Mouse (Mus musculus): ENCODE measurements around the gene Clybl.
A peak's percentile ranks its signal among the peaks of the same experiment; 100 is the strongest.

Gene Clybl

DNA sequence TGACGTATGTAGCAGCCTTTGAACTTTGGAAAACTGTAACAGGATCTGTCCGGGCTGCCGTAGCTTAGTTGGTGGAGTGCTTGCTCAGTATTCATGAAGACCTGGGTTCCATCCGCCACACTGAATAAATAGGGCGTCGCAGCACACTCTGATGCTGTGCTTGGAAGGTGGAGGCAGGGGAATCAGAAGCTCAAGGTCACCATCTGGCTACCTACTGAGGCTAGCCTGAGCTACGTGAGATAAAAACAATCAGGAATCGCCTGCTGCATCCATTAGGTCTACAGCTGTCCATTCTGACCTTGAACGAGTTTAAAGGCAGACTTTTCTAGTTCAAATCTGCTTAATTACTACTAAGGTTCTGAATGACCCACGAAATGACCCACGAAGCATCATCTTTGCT is 118.8 kb downstream of the Clybl start:
- DNase-seq (ENCODE audit: low read depth), result no peak

DNA sequence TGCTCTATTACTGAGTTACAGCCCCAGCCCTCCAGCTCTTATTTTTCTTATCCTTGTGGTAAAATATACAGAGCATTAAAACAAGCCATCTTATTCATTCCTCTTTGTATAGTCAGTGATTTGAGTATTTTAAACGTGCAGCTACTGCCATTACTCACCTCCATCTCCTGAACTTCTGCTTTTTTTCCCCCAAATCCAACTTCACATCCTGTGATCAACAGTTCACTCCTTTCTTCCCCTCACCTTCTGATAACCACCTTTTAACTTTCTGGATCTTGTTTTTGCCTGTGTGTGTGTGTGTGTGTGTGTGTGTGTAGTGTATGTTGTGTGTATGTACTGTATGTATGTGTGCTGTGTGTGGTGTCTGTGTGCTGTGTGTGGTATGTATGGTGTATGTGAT is 122.3 kb downstream of the Clybl start:
- DNase-seq (ENCODE audit: low read depth), result no peak

DNA sequence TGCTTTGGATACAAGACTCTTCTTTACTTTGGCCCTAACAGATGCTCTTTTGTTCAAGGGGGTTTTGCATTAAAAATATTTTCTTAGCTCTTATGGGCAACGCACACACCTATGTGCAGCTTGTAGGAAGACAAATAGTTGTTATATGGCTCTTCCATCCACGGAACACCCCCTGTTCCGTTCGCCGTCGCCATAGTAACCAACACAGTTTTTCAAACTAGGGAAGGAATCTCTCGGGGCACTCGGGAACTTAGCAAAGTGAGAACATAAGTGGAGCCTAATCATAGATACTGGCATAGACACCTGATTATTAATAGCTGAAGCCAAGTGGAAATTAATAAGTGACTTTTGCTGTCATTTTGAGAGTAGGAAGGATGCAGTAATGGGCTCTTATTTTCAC is 123.6 kb downstream of the Clybl start:
- no peak for DNase-seq (ENCODE audit: low read depth)

DNA sequence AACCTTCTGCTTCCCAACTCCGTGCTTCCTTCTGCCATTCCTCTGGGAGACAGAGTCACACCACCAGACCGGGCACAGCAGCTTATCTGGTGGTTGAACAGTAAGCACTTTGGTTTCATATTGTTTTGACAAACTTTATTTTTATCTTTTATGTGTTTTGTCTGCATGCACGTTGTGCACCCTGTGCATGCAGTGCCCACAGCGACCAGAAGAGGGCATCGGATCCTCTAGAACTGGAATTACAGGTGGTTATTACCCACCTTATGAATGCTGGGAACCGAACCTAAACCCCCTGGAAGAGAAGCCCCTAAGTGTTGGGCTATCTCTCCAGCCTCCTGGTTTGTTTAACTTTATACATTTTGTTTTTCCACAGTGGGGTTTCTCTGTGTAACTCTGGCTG is 130.9 kb downstream of the Clybl start:
- DNase-seq (ENCODE audit: low read depth), result no peak

DNA sequence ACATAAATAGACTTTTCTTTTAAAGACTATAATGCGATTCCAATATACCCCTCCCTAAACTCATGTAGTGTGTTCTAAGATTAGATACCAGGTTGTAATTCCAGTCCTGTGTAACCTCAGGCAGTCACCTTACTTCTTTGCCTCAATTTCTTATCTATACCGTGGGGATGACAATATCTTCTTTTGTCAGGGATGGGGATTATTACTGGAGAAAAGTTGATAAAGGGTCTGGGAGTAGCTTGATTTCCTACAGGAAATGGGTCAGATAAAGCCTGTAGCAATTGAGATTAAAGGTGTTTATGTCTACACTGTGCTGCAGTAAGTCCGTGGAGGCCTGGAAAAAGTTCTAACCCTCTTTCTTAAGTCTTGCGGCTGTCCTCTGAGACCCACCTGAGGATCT is 131.8 kb downstream of the Clybl start:
- no peak for DNase-seq (ENCODE audit: low read depth)

DNA sequence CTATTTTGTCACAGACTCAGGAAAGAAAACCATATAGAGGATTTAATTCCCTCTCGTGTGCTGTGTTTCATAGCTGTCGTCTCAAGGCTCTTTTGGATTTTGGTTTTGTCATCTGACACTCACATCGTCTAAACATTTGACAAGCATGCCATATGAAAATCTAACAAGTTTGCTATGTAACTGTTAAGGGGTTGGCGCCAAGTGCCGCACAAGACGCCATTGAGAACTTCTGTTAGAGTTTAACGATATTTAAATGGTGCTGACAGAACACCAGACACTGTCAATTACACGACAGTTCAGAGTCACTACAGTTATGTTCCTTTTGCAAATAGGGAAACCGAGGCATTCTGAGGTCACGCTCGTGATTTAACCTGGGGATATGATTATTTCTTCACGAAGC is 134.2 kb downstream of the Clybl start:
- no peak for DNase-seq (ENCODE audit: low read depth)

DNA sequence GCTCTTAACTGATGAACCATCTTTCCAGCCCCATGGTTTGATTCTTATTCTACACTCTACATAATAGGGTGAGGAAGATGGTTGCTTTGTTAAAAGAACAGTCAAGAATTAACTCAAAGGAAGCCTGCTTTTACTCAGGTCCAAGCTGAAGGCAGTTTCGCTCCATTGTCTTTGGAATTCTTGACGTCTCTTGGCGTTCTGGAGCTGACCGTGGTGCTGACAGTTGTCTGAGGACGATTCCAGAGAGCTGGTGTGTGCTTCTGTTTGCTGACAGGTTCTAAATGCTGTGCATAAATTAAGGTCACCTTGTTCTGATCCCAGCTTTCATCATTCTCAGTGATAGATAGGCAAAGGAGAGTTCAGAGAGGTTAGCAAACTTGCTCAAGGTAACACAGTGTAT is 140.6 kb downstream of the Clybl start:
- peak; percentile 4 for DNase-seq (ENCODE audit: low read depth)

DNA sequence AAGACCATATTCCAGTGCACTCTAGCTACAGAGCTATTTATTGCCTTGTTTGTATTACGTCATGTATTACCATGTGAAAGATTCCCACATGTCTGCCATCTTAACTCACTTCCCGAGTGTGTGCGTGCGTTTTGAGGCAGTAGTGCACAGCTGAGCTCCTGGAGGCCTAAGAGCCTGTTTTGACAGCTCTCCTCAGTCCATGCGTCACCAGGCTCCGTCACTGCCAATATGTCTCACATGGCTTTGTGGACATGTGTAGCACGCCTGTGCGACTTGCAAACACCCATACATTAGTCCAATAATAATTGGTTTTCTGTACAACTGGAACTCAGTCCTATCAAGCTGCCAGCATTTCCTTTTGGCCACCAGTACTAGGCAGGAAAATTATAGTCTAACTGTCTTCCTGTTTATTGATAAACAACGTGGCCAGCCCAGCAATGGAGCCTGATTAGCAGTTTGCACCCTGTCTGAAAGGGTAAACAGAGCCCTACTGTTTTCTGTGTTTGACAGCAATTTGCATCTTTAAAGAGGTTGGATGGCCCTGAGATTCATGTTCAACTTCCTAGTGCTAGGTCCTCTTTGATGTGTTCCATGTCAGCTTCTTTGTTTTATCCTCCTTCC is 142.4 kb downstream of the Clybl start:
- no peak for DNase-seq (ENCODE audit: low read depth)

DNA sequence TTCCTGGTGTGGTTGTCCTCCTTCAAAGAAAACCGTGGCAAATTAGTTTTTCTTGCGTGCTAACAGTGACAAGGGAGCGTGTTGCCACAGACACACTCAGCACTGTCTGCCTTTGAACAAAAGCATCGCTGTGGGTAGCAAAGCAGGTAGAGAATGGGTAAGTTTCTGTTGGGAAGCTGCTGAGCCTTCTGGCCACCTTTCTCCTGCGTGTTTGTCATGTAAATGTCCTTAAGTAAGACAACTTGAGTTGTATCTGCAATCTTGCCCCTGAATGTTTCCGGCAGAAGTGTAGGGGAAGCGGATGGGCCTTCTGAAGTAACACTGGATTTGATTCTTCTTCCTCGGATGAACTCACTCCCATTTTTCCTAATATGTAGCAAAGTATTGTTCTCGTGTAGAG is 148.6 kb downstream of the Clybl start:
- no peak for DNase-seq (ENCODE audit: low read depth)

DNA sequence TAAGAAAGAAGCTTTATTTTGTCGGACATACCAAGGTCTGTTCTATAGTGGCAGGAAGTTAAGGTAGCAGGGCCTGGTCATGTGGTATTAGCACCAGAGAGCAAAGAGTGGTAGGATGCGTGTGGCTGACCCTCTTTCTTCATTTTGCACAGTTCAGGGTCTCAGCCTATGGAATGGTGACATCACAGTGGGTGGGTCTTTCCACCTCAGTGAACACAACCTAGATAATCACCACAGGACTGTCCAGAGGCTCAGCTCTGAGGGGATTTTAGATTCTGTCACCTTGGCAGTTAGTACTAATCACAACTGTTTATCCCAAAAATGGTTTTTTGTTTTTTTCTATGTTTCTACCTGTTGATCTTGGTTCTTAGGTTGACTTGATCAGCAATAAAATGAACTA is 149.2 kb downstream of the Clybl start:
- no peak for DNase-seq (ENCODE audit: low read depth)

DNA sequence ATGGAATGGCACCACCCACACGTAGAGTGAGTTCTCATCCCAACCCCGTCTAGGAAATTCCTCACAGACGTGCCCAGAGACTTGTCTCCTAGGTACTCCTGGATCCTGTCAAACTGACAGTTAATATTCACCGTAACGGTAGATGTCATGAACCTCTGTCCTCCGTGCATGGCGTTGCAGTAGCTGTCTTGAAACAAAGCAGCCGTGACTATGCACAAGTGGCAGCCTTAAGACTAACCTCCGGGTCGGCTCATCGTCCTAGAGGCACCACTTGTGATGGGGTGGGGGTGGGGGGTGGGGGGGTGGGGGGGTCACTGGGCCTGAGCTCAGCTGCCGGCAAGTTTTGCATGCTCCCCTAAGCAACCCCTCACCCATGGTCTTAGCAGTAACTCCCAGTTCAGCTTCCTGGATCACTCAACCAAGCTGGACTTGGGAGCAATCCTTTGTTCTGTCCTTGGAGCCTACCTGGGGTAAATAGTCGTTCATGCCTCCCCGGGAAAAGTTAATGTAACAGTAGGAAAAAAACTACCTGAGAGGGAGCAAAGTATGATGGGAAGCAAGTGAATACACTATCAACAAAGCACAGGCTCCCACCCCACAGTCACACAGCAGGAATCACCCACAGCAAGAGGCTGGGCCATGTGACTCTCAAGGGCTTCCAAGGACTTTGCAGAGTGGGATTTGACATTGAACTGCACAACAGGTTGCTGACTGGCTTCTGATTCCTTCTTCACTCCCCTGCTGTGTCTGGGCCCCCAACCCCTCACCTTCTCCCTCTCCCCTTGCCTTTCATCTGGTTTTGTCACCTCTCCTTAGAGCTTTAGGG is 150.3 kb downstream of the Clybl start:
- no peak for DNase-seq (ENCODE audit: low read depth)

DNA sequence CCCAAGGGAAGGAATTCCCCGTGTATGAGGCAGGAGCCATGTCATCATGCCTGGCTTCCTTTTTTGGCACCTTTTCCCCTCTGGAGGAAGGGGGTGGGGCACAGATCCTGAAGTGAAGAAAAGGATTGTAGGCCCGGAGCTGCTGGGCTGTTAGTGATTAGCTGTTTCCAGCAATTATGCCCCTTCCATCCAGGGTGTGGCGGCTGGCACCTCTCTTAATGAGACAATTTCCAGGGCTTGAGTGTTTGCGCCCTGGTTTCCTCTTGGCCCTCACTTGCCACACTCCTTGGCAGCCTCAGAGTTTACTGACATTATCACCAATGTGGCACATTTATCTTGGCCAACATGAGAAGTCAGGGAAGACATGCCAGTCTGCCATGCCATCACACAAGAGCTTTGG is 155.5 kb downstream of the Clybl start:
- DNase-seq (ENCODE audit: low read depth), result no peak

DNA sequence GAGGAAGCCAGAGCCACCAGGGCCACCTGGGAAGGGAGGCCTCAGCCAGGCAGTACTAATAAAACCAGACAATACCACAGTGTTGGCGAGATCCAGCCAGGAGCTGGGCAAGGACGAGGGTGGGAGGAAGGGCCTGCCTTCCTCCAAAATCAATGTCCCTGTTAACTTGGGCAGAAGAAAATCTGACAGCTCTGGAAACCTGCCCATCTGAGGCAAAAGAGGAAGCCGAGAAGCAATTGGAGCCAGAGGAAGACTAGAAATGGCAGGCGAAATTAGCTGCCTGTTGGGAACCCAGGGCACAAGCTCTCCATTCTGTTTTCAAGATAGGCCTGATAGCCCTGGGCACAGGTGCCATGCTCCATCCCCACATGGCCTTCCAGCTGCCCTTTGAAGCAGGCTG is 157.3 kb downstream of the Clybl start:
- DNase-seq (ENCODE audit: low read depth), result no peak

DNA sequence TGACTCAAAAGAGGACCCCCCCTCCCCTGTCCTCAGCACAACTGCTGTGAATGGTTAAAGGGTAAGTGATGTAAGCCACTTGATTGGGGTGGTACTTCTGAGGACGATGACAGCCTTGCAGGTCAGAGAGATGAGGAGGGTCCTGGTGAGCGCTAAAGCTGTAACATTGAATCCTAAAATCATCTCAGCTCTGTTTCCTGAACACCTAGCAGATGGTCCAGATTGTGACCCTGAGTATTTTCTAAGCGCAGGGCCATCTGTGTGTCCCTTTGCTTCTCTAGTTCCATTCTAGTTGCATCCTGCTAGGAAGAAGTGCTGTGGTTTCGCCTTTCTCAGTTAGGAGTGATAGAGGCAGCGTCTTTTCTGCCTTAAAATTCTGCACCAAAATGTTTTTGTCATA is 158.6 kb downstream of the Clybl start:
- no peak for DNase-seq (ENCODE audit: low read depth)

DNA sequence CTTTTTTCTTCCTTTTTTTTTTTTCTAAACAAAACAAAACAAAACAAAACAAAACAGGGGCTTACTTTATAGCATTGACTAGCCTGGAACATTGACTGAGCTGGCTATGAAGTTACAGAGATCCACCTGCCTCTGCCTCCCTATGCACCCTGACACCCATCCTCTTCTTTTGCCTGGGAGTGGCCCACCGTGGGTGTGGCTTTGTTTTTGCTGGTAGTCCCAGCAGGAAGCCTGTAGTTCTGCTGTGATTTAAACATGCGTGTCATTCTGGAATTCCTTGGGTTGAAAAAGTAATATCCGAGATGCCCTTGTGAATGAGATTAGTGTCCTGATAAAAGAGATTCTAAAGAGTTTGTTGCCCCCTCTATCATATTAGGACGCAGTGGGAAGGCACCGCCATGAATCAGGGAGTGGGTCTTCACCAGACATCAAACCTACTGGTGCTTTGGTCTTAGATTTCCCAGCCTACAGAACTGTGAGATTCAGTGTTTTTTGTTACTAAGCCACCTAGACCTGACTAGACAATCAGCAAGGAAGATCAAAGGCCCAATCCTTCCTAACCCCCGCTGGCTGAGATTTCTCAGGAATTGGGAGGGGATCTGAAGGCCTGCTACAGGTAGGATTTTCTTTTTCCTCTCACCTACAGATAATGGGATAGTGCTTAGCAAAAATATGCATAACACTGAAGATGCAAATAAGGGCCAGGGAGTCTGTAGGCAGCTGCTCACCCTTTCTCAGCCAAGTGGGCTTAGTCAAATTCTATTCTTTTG is 160.3 kb downstream of the Clybl start:
- DNase-seq (ENCODE audit: low read depth), result no peak

DNA sequence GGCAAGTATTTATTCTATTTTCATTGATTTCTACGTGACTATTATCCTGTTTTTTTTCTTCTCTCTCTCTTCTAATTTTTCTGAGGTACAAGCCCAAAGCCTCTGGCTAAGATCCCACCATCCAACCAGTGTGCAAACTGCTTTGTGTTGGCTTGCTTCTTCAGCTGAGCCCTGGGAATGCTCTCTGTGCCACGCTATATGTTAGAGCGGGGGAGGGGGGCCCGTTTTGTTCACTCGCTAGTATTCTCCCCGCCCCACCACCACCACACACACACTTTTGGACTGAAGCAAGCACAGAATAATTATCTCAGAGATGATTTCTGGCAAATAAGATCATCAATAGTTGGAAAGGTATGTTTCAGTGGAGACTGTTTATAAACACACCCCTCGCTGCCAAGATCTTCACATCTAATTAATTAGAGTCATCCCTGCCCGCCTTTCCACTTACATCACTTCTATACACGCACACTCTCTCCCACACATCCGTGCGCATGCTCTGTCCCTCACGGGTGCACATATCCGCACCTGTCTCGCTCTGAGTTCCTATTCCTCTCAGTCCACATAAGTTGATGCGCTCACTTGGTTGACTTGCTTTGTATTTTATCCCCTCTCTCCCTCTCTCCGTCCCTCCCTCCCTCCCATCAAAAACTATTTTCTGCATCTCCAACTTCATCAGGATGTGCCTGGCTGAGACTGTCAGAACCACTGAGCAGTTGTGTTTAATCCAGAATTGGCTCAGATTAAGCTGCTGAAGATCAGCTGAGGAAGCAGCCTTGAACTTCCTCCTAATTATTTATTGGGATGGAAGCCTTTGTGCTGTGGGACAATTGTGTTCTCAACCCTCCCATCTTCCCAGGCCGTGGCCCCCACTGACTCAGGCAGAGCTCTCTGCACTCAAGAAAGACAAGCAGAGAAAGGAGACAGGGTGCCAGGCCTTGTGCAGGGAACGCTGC is 163.0 kb downstream of the Clybl start:
- no peak for DNase-seq (ENCODE audit: low read depth)

DNA sequence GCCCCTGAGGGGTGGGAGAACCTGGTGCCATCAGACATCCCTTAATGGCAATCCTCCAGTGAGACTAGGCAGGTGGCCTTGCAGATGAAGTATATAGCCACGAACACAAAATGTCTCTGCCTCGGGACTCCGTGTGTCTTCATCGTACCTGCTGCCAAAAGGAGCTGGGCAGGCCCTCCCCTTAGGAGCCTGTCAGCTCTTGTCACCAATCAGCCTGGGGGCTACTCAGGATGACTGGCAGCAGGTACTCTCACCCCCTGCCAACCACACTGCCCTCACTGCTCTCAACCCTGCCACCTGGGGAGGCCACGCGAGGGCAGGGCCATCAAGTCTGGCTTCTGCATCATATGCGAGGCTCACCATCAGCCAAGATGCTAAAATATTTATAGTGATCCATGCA is 166.6 kb downstream of the Clybl start:
- DNase-seq (ENCODE audit: low read depth), result no peak

DNA sequence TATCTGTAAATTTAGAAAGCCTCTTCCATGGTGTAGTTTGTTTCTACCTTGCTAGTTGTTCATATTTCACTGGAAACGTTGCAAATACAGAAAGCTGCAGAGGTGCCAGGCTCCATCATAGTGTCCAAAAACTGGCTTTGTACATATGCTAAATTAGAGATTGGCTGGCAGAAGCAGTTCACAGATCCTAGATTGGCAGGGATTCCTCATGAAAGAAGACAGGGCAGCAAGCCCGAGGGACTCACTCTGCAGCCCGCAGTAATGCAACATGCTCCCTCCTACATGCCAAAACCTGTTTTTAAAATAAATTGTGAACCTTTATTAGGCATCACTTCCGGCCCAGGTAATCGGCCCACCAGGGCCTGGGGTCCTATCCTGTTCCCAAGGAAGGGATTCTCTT is 167.8 kb downstream of the Clybl start:
- DNase-seq (ENCODE audit: low read depth), result no peak

DNA sequence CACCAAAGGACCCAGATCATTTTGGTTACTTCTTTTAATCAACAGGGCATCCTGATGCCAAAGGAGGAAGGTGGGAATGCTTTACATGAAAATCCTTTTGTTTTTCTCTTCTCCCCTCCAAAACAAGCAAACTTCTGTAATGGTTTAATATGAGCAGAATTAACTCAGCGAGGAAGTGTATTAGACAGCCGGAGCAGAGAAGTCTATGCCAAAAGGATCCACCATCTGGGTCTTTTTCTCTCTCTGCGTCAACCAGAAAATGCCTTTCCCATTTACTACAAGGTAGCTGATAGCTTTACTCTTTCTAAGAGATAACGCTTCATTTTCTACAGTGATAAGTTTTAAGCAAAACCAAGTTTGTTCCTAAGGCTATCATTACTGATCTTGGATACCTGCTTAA is 168.3 kb downstream of the Clybl start:
- DNase-seq (ENCODE audit: low read depth), result no peak

DNA sequence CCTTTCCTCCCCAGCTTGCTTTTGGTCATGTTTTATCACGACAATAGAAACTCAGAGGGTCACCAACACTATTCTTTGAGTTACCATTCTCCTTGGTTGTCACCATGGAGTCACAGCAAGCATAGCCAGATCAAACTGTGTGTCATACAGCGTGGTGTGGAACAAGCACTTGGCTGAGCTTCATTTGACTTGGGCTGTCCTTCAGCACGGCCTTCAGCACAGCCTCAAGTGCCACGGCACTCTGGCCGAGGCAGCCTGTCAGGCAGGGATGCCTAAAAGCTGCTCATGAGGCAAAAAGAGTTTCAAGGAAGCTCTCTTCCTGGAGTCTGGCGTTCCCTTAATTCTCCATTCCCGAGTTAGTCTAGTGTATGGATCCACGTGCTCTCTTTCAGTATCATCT is 169.3 kb downstream of the Clybl start:
- no peak for DNase-seq (ENCODE audit: low read depth)

DNA sequence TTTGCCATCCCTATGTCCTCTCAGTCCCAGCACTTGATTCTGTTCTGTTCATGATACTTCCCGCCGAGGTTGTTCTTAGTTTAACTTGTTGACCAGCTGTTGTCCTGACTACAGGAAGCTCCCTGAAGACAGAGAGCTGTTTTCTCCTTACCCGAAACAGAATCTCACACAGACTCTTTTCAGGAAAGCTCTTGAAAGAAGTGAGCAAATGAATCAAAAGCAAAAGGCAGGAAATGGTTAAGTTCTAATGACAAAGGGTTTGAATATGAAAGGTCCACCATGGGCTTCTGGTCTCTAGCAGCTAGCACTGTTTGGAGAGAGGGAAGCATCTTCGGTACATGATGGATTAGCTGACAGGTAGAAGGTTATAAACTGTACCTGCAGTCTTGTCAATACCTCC is 175.8 kb downstream of the Clybl start:
- DNase-seq (ENCODE audit: low read depth), result no peak

DNA sequence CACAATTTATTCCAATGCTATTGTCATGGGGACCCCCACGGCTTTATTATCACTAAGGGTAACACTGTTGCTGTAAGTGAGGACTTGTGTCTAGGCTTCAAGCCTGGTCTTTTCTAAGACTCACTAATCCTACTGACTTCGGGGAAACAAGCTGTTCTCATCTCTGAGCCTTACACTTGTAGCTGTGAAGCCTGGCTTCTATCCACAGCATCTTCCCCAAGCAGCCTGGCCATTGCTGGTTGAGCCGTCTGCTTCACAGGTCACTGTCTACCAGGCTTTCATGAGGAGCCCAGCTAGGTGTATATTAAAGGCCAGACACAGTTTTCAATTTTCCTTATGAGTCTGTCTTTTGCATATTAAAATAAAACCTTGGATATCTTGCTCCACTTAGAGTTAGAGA is 177.1 kb downstream of the Clybl start:
- no peak for DNase-seq (ENCODE audit: low read depth)

Data from c-Kit-positive CD71-negative TER-119-negative erythroid progenitor cells, embryonic 14.5 days (primary cell).